Mouse (Mus musculus) frontal cortex, postnatal 36 days (tissue): ENCODE data around the gene Gm2056.
"Not testable (repeated sequence)": the region's sequence is repeated elsewhere in the genome, so short reads cannot be mapped to it uniquely, and the experiment has no call there.

ENCODE experiments used
- DNase-seq, 2 experiments: peaks; one replicate each; pipeline ENCODE4 v3.0.0; 2022; ENCODE audit warnings: low spot score in 2 of 2

The Gm2056 gene

DNA sequence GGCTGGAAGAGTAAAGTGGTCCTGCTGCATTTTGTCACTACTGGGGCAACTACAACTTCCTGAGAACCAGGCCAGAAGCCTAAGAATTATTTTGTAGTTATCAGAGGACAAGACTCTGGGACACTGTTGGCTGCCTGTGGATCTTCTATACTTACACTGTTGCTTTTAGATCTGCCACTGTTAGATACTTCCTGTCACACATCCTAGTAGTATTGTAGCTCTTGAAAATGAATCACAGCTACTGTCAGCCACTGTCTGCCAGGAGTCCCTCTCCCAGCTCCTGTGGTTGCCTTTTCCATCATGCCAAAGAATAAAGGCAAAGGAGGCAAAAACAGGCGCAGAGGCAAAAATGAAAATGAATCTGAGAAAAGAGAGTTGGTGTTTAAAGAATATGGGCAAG, at the start of gene Gm2056:
Gm2056 (plus strand) TSS at position 301 of the 400 bp plus-strand sequence.
- DNase-seq, result not testable (repeated sequence)

- DNase-seq, result peak in 1 of 2 experiments; percentile 1
Measured at GRCm38 (mm10) chr12:87984000-87984399, 42.8 kb upstream of the Gm2056 start.

DNA sequence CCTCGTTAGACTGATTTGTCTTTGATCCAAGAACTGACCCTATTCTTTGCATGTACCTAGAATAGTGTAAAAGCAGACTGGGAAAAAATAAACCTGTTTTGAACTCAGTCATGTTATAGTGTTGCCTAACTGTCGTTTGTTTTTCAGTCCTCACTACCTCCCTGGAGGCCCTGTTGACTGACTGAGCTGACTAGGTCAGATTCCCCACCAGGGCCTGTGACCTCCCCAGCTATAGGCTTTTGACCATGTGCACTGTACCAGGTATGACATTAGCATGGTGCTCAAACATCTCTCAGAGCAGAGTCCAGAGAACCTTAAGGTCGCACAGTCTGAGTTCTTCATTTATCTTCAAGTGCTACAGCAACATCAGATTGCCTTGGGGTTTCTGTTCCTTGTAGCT, 22.7 kb upstream of the Gm2056 start:
- DNase-seq, result not testable (repeated sequence)

- not testable (repeated sequence) for DNase-seq
Measured at GRCm38 (mm10) chr12:88011548-88011947, 15.3 kb upstream of the Gm2056 start, which contains the start of gene Gm2075. TSS of gene Gm2075 (plus strand) at chr12:88011848.

GRCm38 (mm10) chr12:88018671-88019070, 8.1 kb upstream of the Gm2056 start, which contains the start of gene Gm6803:
TSS of gene Gm6803 (minus strand) at chr12:88018771.
- not testable (repeated sequence) for DNase-seq

DNA sequence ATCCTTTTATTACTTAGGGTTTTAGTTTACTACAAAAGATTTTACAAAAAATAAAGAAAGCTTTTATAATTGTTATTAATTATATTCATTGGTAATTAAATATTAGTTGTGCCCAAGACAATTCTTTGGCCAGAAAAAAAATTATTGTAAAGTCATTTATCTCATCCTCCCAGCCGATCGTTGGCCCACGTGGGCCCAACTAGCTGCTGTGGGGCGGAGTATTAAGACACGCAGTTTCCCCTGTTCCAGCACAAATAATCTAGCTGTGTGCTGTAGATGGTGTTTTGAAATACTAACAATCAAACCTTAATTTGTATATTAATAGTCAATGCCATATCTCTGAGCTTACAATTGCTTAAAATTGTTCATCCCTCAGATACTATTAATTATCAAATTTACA, 5.4 kb downstream of the Gm2056 start:
- not testable (repeated sequence) for DNase-seq

- not testable (repeated sequence) for DNase-seq
Measured at GRCm38 (mm10) chr12:88039062-88039461, 12.3 kb downstream of the Gm2056 start.

GRCm38 (mm10) chr12:88039703-88040102, 12.9 kb downstream of the Gm2056 start:
- DNase-seq, result not testable (repeated sequence)

DNA sequence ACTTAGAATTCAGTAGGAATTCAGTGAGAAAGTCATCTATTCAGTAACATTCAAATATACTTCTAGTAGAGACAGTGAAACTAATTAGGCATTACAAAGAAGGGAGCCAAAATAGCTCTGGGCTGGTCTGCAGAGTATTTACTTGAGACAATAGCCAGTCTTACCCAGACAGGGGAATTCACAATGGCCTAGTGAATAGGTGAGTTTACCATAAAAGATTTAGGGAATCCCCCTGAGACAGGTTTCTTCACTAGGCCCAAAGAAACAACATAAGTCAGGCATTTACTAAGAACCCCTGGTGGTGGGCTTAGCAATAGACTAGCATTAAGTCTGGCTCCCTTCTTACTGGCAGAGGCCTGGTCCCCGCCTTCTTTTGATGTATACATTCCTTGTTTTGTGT, 18.4 kb downstream of the Gm2056 start:
- DNase-seq, result not testable (repeated sequence)
